Comparison of ENCODE assay signal across 30 mouse cellular contexts in the genomic region with DNA sequence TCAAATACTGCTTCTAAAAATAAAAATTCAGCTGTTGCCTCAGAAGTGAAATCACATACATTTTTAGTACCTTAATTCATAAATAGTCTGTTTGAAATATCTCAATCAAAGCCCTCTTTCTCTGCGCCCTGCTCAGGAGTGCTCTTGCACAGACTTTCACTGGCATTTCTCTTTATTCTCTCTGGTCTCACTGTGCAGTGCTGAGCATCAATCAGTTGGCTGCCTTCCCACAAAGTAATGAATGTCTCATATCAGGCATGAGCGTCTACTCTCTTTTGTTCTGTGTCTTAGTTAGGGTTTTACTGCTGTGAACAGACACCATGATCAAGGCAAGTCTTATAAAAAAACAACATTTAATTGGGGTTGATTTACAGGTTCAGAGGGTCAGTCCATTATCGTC.
DNase-seq lines count a peak whose midpoint lies in the region; ATAC-seq and TF ChIP-seq lines count a peak whose summit lies in the region.
"Had no signal": no experiment of that assay in that cellular context is flagged by ENCODE, and none has a peak within 500 bp of the region (broad histone marks: within the 10 kb centered on the region; RNA-seq: fewer than 3 reads in every experiment).

No protein-coding gene starts in this region.

- no peak for ATAC-seq in hindbrain, postnatal 0 days
- ATAC-seq in hindbrain, embryonic 12.5 days (ENCODE audit: low FRiP score) = no peak
- ATAC-seq in neural tube, embryonic 12.5 days (ENCODE audit: low FRiP score, low read depth) = 0 out of 2 replicates have a peak, but pooled peaks have one; percentile 21
- no peak for ATAC-seq in neural tube, embryonic 15.5 days (ENCODE audit: low FRiP score)
- ATAC-seq in forebrain, embryonic 14.5 days = peak; percentile 89
- no peak for ATAC-seq in midbrain, postnatal 0 days (ENCODE audit: low FRiP score)
- ATAC-seq: intestine, embryonic 16.5 days; lung, postnatal 0 days had no signal

- H3K27ac ChIP-seq in hindbrain, postnatal 0 days = no peak overlapping the region
- H3K27ac ChIP-seq in hindbrain, embryonic 12.5 days = no peak overlapping the region
- no peak overlapping the region for H3K27ac ChIP-seq in neural tube, embryonic 12.5 days
- H3K27ac ChIP-seq in neural tube, embryonic 15.5 days (replicated peaks) = no peak overlapping the region
- H3K27ac ChIP-seq in forebrain, embryonic 14.5 days (ENCODE audit: low read depth, low read length) = no peak overlapping the region; the same call in 1 of the 2 replicates
- no peak overlapping the region for H3K27ac ChIP-seq in midbrain, postnatal 0 days (ENCODE audit: low read depth, low read length)
- H3K27ac ChIP-seq: embryonic facial prominence, embryonic 13.5 days; heart, embryonic 10.5 days; heart, embryonic 15.5 days; kidney, postnatal 0 days; limb, embryonic 15.5 days; liver, embryonic 13.5 days had no signal

- H3K27me3 ChIP-seq in hindbrain, postnatal 0 days (ENCODE audit: insufficient read depth, low read length) = no peaks in the 10 kb centered on the region
- no peaks in the 10 kb centered on the region for H3K27me3 ChIP-seq in hindbrain, embryonic 12.5 days
- no peaks in the 10 kb centered on the region for H3K27me3 ChIP-seq in neural tube, embryonic 12.5 days (replicated peaks)
- H3K27me3 ChIP-seq in neural tube, embryonic 15.5 days (replicated peaks) = no peaks in the 10 kb centered on the region
- no peaks in the 10 kb centered on the region for H3K27me3 ChIP-seq in forebrain, embryonic 14.5 days (replicated peaks; ENCODE audit: control insufficient read depth, insufficient read depth, low read length)
- H3K27me3 ChIP-seq in midbrain, postnatal 0 days (ENCODE audit: insufficient read depth, low read length) = no peaks in the 10 kb centered on the region
- H3K27me3 ChIP-seq: embryonic facial prominence, embryonic 13.5 days; heart, embryonic 15.5 days; limb, embryonic 15.5 days; liver, embryonic 13.5 days; megakaryocyte, embryonic 14.5 days had no signal

- TF ChIP-seq CTCF in hindbrain, postnatal 0 days (IDR thresholded peaks at IDR 0.05; ENCODE audit: low read depth) = no peak
- TF ChIP-seq CTCF in midbrain, postnatal 0 days (IDR thresholded peaks at IDR 0.05) = no peak

- 45% methylated on average over 3 of the region's 3 CpGs for WGBS in hindbrain, postnatal 0 days
- WGBS in hindbrain, embryonic 12.5 days = 77% methylated on average over 3 of the region's 3 CpGs
- WGBS in neural tube, embryonic 12.5 days = 57% methylated on average over 3 of the region's 3 CpGs
- WGBS in neural tube, embryonic 15.5 days = 46% methylated on average over 3 of the region's 3 CpGs
- 18% methylated on average over 3 of the region's 3 CpGs for WGBS in forebrain, embryonic 14.5 days
- WGBS in midbrain, postnatal 0 days = 55% methylated on average over 3 of the region's 3 CpGs

- peak; percentile 33 for DNase-seq in hindbrain, postnatal 0 days (ENCODE audit: low spot score)
- DNase-seq in forebrain, embryonic 14.5 days (ENCODE audit: low spot score) = peak; percentile 76
- DNase-seq in midbrain, postnatal 0 days (ENCODE audit: low spot score) = peak; percentile 11
- no peak for DNase-seq in cerebellum, postnatal 4 days (ENCODE audit: low spot score in 2 of 2)
- no peak for DNase-seq in gastrocnemius, adult 18-20 months (ENCODE audit: low spot score)
- DNase-seq: adrenal gland, postnatal 25 days; cerebellum, adult 8-10 months; cerebellum, postnatal 36 days; embryo, embryonic 11 days; gastrocnemius, postnatal 25 days; heart, adult 11 months; kidney, adult 8-10 months; kidney, postnatal 4 days; liver, embryonic 13.5 days; lung, adult 18-20 months; lung, postnatal 4 days; right cerebral cortex, postnatal 25 days; thymus, postnatal 14 days had no signal

- no peaks in the 10 kb centered on the region for H3K36me3 ChIP-seq in hindbrain, postnatal 0 days (ENCODE audit: insufficient read depth, low read length)
- no peaks in the 10 kb centered on the region for H3K36me3 ChIP-seq in hindbrain, embryonic 12.5 days
- no peaks in the 10 kb centered on the region for H3K36me3 ChIP-seq in neural tube, embryonic 12.5 days
- no peaks in the 10 kb centered on the region for H3K36me3 ChIP-seq in neural tube, embryonic 15.5 days
- no peaks in the 10 kb centered on the region for H3K36me3 ChIP-seq in forebrain, embryonic 14.5 days (ENCODE audit: control insufficient read depth, insufficient read depth, low read length)
- no peaks in the 10 kb centered on the region for H3K36me3 ChIP-seq in midbrain, postnatal 0 days (ENCODE audit: insufficient read depth, low read length)
- H3K36me3 ChIP-seq: embryonic facial prominence, embryonic 13.5 days; heart, embryonic 10.5 days; heart, embryonic 15.5 days; limb, embryonic 15.5 days; liver, embryonic 13.5 days had no signal

- H3K9me3 ChIP-seq in hindbrain, postnatal 0 days (ENCODE audit: low read length) = no peaks in the 10 kb centered on the region
- no peaks in the 10 kb centered on the region for H3K9me3 ChIP-seq in hindbrain, embryonic 12.5 days (replicated peaks)
- no peaks in the 10 kb centered on the region for H3K9me3 ChIP-seq in neural tube, embryonic 12.5 days
- H3K9me3 ChIP-seq in neural tube, embryonic 15.5 days (replicated peaks) = no peaks in the 10 kb centered on the region
- H3K9me3 ChIP-seq in forebrain, embryonic 14.5 days (replicated peaks; ENCODE audit: control insufficient read depth, low read length) = no peaks in the 10 kb centered on the region
- no peaks in the 10 kb centered on the region for H3K9me3 ChIP-seq in midbrain, postnatal 0 days (ENCODE audit: low read length)
- H3K9me3 ChIP-seq: embryonic facial prominence, embryonic 13.5 days; heart, embryonic 10.5 days; heart, embryonic 15.5 days; limb, embryonic 15.5 days; liver, embryonic 13.5 days; megakaryocyte, embryonic 14.5 days had no signal

- H3K4me3 ChIP-seq in hindbrain, postnatal 0 days (ENCODE audit: low read length) = no peak overlapping the region
- no peak overlapping the region for H3K4me3 ChIP-seq in hindbrain, embryonic 12.5 days
- H3K4me3 ChIP-seq in neural tube, embryonic 12.5 days = no peak overlapping the region
- H3K4me3 ChIP-seq in neural tube, embryonic 15.5 days (replicated peaks) = no peak overlapping the region
- H3K4me3 ChIP-seq in forebrain, embryonic 14.5 days (ENCODE audit: low read depth, low read length) = no peak overlapping the region
- no peak overlapping the region for H3K4me3 ChIP-seq in midbrain, postnatal 0 days (ENCODE audit: low read depth, low read length)
- H3K4me3 ChIP-seq: embryonic facial prominence, embryonic 13.5 days; erythroblast, embryonic 14.5 days; heart, embryonic 10.5 days; heart, embryonic 15.5 days; limb, embryonic 15.5 days; liver, embryonic 13.5 days; megakaryocyte, embryonic 14.5 days had no signal

- no peaks in the 10 kb centered on the region for H3K4me1 ChIP-seq in hindbrain, postnatal 0 days (ENCODE audit: insufficient read depth, low read length)
- no peaks in the 10 kb centered on the region for H3K4me1 ChIP-seq in hindbrain, embryonic 12.5 days
- H3K4me1 ChIP-seq in neural tube, embryonic 12.5 days = no peaks in the 10 kb centered on the region
- H3K4me1 ChIP-seq in neural tube, embryonic 15.5 days = no peaks in the 10 kb centered on the region
- no peaks in the 10 kb centered on the region for H3K4me1 ChIP-seq in forebrain, embryonic 14.5 days (ENCODE audit: control insufficient read depth, insufficient read depth, low read length)
- H3K4me1 ChIP-seq in midbrain, postnatal 0 days (ENCODE audit: insufficient read depth, low read length) = no peaks in the 10 kb centered on the region
- H3K4me1 ChIP-seq: embryonic facial prominence, embryonic 13.5 days; heart, embryonic 10.5 days; heart, embryonic 15.5 days; limb, embryonic 15.5 days; liver, embryonic 13.5 days; megakaryocyte, embryonic 14.5 days had no signal

- H3K4me2 ChIP-seq in hindbrain, postnatal 0 days (ENCODE audit: low read depth, low read length) = no peak overlapping the region
- no peak overlapping the region for H3K4me2 ChIP-seq in hindbrain, embryonic 12.5 days (replicated peaks)
- no peak overlapping the region for H3K4me2 ChIP-seq in neural tube, embryonic 12.5 days (replicated peaks)
- H3K4me2 ChIP-seq in neural tube, embryonic 15.5 days = no peak overlapping the region
- no peak overlapping the region for H3K4me2 ChIP-seq in forebrain, embryonic 14.5 days (ENCODE audit: low read length)
- H3K4me2 ChIP-seq in midbrain, postnatal 0 days (ENCODE audit: low read depth, low read length, poor library complexity, severe bottlenecking) = no peak overlapping the region
- H3K4me2 ChIP-seq: embryonic facial prominence, embryonic 13.5 days; heart, embryonic 15.5 days; limb, embryonic 15.5 days; liver, embryonic 13.5 days had no signal

- H3K9ac ChIP-seq in hindbrain, postnatal 0 days (replicated peaks; ENCODE audit: low read length) = no peak overlapping the region
- no peak overlapping the region for H3K9ac ChIP-seq in hindbrain, embryonic 12.5 days
- no peak overlapping the region for H3K9ac ChIP-seq in neural tube, embryonic 12.5 days
- no peak overlapping the region for H3K9ac ChIP-seq in neural tube, embryonic 15.5 days (replicated peaks)
- H3K9ac ChIP-seq in forebrain, embryonic 14.5 days (ENCODE audit: low read length) = no peak overlapping the region
- H3K9ac ChIP-seq in midbrain, postnatal 0 days (replicated peaks; ENCODE audit: low read length, poor library complexity, severe bottlenecking) = no peak overlapping the region
- H3K9ac ChIP-seq: embryonic facial prominence, embryonic 13.5 days; heart, embryonic 15.5 days; limb, embryonic 15.5 days; liver, embryonic 13.5 days had no signal

Comparison
In these comparisons a context has a peak if more than half of its experiments do, and no peak if none do; other contexts are left out.
1. ATAC-seq: peak in neural tube, embryonic 12.5 days (single experiment) and forebrain, embryonic 14.5 days (single experiment); none in hindbrain, postnatal 0 days (single experiment), hindbrain, embryonic 12.5 days (single experiment), neural tube, embryonic 15.5 days (single experiment) and midbrain, postnatal 0 days (single experiment).
2. DNase-seq: peak in hindbrain, postnatal 0 days (single experiment), forebrain, embryonic 14.5 days (single experiment) and midbrain, postnatal 0 days (single experiment); none in cerebellum, postnatal 4 days (0 of 2) and gastrocnemius, adult 18-20 months (single experiment).